11 mouse cellular contexts compared by ENCODE assay signal in the genomic region with DNA sequence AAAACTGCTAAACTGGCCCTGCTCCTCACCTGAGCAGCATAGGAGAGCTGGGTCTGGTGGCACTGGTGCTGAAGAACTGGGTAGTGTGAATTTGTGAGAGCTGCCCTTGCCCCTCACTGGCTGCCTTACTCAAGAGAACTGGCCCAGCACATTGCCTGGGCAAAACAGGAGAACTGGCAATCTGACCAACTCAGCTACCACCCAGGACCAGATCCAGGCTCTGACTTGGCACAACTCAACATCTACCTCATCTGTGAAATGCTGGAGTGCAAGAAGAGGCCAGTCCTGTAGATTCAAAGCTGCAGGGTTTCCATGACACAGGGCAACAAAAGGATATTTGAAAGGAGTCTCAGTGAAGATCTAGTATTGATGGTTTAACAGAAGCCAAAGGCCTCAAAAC.
"Had no signal": no experiment of that assay in that cellular context is flagged by ENCODE, and none has a peak within 500 bp of the region (broad histone marks: within the 10 kb centered on the region; RNA-seq: fewer than 3 reads in every experiment).

No protein-coding gene starts in this region.

- DNase-seq: kidney, postnatal 14 days; kidney, postnatal 4 days; liver; lung, adult 18-20 months; lung, postnatal 14 days; retina, postnatal 1 day; thymus, adult 18-20 months; thymus, postnatal 36 days had no signal

- ATAC-seq: liver, embryonic 12.5 days; midbrain, embryonic 13.5 days; midbrain, embryonic 16.5 days had no signal
